Mouse (Mus musculus): ENCODE measurements around the gene Ccr7.
A peak's percentile ranks its signal among the peaks of the same experiment; 100 is the strongest.

Ccr7 gene

DNA sequence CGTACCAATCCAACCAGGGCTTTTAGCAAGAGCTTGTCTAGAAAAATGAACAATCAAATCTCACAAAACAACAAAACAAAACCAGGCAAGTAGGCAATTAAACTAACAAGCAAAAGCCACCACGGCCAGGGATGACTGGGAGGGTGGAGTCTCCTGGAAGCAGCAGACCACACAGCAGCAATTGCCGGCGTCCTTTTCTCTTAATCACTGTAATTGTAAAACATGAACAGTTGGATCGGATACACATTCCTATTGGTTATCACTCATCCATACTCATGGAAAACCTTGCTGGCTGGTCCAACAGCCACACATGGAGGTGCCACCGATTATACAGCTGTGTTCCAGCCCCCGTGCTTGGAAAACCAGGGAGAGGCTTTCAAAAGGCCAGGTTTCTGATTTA is 37.0 kb downstream of the Ccr7 start:
- no peak for DNase-seq (ENCODE audit: low read depth, low spot score)

GRCm38 (mm10) chr11:99115940-99116339 is 38.9 kb downstream of the Ccr7 start:
- no peak for DNase-seq (ENCODE audit: low read depth, low spot score)

DNA sequence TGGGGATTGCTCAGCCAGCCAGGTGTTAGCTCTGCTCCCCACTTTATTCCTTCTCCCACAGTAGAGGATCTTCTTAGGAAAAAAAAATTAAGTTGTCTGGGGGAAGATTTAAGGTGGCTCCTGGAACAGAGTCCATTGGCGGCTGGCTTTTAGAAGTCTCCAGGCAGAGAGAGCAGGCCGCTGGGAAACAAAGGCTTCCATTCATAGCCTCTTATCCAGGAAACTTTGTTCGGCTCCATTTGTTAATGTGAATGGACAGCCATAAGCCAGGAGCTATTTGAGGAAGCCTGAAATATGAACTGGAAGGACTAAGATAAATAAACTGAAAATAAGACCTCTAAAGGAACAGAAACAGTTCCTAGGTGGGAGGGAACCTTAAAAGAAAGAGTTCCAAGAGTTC is 41.8 kb downstream of the Ccr7 start:
- DNase-seq (ENCODE audit: low read depth, low spot score) = peak; percentile 72

- DNase-seq (ENCODE audit: low read depth, low spot score) = no peak
These were observed 42.2 kb downstream of the Ccr7 start for GRCm38 (mm10) chr11:99112700-99113099.

GRCm38 (mm10) chr11:99111631-99112030 is 43.2 kb downstream of the Ccr7 start:
- no peak for DNase-seq (ENCODE audit: low read depth, low spot score)

GRCm38 (mm10) chr11:99111155-99111554 is 43.7 kb downstream of the Ccr7 start:
- DNase-seq (ENCODE audit: low read depth, low spot score) = no peak

DNA sequence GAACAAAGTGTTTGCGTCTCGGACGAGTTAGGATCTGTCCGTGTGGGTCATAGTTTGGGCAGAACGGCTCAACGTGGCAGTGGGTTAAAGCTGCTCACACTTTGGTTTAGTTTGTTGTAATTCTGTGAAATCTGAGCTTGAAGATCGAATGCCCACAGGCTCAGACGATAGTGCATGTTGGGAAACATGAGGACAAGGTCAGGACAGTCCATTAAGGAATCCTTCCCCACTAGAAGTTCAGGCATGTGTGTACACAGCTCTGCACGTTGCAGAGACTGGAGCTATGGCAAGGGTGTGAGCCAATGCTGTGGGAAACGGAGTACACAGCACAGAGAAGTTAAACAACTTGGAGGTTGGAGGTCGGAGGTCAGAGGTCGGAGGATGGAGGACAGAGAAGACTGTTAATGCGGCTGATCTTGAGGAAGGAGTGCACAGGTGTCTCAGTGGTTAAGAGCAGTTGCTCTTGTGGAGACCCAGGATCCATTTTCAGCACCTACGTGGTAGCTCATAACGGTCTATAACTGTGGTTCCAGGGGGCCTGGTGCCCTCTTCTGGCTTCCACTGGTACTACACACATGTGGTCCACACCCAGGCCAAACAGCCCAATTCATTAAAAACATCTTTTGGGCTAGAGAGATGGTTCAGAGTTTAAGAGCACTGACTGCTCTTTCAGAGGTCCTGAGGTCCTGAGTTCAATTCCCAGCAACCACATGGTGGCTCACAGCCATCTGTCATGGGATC is 44.3 kb downstream of the Ccr7 start:
- DNase-seq (ENCODE audit: low read depth, low spot score) = no peak

DNA sequence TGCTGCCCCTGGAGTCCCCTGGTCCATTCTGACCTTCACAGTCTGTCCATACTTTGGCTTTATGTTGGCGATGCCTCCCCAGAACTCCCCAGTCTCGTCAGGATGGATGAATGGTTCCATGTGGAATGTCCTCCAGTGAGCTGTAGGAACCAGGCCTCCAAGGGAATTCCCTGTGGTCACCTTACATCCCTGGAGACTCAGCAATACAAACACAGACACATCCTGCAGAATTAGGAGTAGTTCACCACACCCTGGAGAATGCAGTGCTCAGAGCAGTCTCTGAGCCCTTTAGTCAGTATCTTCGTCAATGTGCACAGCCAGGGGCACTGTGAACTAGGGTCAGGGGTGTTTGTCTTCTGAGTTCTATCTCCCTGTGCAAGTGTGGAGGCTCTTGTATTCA is 46.6 kb downstream of the Ccr7 start:
- DNase-seq (ENCODE audit: low read depth, low spot score) = no peak

DNA sequence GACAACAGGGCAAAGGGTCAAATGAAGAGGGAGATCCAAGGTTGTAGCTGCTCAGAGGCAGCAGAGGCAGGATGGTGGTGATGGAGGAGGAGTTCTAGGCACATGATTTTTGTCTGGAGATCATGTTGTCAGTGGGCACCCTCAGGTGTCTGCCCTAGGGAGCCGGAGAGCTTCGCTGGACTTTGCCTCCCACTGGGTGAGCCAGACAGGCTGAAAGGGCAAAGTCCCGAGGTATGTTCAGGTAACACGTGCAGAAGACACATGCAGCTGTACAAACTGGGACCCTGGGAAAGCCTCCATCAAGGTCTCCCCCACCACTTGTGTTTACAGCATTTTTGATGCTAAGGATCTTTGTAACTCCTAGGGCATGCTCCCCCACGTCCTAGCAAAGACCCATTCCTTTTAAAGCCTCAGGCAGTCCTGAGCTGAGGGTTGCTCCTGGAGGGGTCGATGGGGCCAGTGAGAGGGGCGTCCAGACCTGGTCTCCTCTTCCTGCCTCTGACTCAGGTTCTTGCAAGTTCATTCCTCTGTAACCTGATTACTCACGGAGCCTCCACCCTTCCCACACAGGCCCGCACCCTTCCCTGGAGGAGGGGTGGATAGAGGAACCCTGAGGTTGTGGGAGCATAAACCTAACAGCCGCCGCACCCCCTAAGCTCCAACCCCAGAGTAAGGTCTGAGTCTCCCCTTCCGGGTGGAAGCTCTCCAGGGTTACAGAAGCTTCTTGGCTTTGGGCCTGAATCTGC is 48.7 kb downstream of the Ccr7 start:
- DNase-seq (ENCODE audit: low read depth, low spot score) = no peak

GRCm38 (mm10) chr11:99104609-99105410 is 50.1 kb downstream of the Ccr7 start:
- DNase-seq (ENCODE audit: low read depth, low spot score) = no peak

GRCm38 (mm10) chr11:99102575-99103270 is 52.2 kb downstream of the Ccr7 start:
- DNase-seq (ENCODE audit: low read depth, low spot score) = no peak

- DNase-seq (ENCODE audit: low read depth, low spot score) = no peak
These were observed 53.2 kb downstream of the Ccr7 start for GRCm38 (mm10) chr11:99101693-99102092.

DNA sequence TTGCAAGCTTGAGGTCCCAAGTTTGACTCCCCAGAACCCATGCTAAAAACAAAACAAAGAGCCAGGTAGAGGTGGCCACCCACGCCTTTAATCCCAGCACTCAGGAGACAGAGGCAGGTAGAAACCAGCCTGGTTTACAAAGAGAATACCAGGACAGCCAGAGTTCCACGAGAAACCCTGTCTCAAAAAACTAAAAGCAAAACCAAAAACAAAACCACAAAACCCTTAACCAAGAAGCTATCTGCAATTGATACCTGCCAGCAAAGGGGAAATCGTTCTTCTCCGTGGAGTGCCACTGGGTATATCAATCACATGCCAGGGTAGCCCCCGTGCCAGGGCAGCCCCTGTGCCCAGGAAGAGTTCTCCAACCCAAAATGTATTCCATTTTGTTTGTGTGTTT is 54.7 kb downstream of the Ccr7 start:
- no peak for DNase-seq (ENCODE audit: low read depth, low spot score)

DNA sequence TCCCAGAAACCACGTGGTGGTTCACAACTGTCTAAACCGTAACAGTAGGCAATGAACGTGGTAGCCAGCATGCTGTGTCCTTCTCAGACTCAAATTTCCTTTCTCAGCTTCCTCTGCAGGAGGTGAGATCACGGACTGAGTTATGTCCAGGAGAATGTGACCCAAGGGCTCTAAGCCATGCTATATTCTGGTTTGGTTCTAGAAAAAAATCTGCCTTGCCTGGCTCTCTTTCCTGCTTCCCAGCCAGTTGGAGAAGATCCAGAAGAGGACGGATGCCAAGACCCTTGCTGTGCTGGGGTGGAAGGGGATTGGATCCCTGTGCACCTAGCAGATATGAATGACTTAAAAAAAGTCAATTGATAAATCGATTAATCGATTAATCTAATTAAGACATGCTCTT is 55.4 kb downstream of the Ccr7 start:
- DNase-seq (ENCODE audit: low read depth, low spot score) = no peak

DNA sequence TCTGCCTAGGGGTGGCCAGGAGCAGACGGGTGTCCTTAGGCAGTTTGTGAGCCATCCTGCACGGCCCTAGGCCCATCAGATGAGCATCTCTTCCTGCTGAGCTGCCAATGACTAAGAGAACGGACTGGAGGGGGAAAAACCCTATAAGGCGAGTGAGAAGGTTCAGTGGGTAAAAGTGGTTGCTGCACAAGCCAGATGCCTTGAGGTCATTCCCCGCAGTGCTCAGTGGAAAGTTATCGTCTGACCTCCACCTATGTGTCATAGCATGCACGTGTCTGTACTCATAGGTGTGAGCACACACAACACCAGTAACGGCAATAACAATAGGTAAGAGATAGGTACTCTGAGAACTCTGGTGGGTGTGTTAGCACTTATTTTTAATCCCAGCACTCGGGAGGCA is 56.0 kb downstream of the Ccr7 start:
- no peak for DNase-seq (ENCODE audit: low read depth, low spot score)

DNA sequence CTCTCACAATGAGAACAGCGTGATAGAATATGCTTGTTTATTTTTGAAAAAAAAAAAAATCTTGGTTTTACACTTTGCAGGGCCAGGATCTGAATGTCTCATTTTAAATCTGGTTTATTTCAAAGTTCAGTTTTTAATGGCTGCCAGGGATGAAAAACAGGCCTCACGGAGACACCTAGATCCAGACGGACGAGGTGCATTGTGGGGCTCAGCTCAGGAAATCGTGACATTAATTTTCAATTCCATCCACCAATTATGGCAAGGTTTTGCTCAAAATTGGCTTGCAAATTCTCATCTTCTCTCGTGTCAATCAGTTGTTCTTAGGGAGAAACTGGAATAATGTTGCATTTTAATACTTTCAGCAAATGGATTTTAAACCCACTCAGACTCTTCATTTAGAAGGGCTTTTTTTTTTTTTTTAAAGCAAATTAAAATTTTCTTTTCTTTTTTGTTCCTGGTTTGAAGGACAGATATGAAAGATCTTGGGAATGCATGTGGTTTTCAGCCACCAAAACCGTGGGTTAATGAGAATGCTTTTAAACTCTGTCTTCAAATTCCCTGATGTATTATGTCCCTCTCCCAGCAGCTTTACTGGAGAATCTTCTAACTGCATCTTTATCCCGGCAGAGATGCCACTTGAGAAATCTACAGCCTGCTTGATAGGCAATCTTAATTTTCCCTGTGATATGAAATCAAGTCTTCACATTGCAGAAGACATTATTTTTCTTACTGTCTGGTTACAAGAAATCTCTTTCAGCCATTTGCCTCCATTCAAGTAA is 57.7 kb downstream of the Ccr7 start:
- peak; percentile 79 for DNase-seq (ENCODE audit: low read depth, low spot score)

GRCm38 (mm10) chr11:99096417-99096816 is 58.5 kb downstream of the Ccr7 start:
- DNase-seq (ENCODE audit: low read depth, low spot score) = no peak

DNA sequence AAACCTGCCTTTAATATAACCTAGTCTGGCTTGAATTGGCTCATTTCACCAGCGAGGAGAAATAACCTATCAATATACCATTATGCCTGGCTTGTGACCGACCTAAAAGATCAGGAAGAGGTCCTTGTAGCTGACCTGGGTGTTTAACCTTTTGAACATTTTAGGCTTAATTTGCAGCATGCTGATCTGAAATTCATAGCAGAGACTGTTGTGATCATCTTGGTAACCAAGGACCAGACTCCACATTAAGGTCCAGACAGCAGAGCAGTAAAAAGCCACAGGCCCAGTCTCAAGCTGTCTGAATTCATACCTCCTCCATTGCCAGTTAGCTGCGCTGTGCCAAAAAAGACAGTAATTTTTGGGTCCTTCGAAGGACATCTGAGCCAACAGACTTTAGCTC is 59.1 kb downstream of the Ccr7 start:
- peak; percentile 66 for DNase-seq (ENCODE audit: low read depth, low spot score)

- DNase-seq (ENCODE audit: low read depth, low spot score) = no peak
These were observed 59.8 kb downstream of the Ccr7 start for GRCm38 (mm10) chr11:99094911-99095676.

All from forelimb bud, embryonic 11.5 days (tissue).